Mouse (Mus musculus): ENCODE results near the gene Slc10a3. TPM values are rescaled to one million over a fixed set of nuclear protein-coding genes. Genes with fewer than 3 reads are reported as not detected.
"Not testable (repeated sequence)": the region's sequence is repeated elsewhere in the genome, so short reads cannot be mapped to it uniquely, and the experiment has no call there.

Gene Slc10a3
- 9.9 and 10.5 TPM in 2 replicates for polyA plus RNA-seq (2015; fragmentation: Nextera tagmentation; extraction: Ambion mirVana)

DNA sequence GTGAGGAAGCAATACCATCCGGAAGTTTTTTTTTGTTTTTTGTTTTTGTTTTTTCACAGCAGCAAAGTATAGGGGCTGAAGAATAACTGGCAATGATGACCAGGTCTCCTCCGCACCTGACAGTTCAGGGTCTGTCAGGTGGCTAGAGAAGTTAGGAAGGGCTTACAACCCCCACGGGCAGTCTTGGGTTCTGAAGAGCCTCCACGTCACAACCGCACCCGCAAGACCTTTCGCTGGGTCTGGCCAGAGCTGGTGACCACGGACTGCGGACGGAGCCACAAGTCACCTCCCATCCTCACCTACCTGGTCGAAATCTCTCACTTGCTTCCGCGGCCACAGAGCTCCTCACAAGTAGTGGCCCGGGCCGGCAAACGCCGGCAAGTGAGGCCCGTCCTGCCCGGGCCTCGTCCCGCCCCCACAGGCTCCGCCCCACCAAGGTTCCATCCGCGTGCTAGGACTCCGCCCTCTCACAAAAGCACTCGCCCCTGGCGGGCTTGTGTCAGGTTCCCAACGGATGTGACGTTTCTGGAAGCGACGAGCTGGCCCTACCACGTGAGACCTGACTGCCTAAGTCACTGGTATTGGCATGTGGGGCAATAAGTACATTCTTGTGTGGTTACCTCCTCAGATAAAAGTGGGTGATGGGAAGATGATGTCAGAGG is at the start of gene Slc10a3, which contains the start of gene Ubl4a:
Gene Slc10a3 (minus strand): TSS at position 462 of the 662 bp plus-strand sequence.
Gene Ubl4a (minus strand): TSS at position 331 of the 662 bp plus-strand sequence.
- no peaks in the 10 kb centered on the region for H3K9me3 ChIP-seq
- peak within 1 kb of the TSS; percentile 71 for H3K4me2 ChIP-seq
- peak; percentile 87 for ATAC-seq (replicated peaks)
- no peaks in the 10 kb centered on the region for H3K36me3 ChIP-seq (replicated peaks)
- H3K9ac ChIP-seq: peak within 1 kb of the TSS; percentile 41
- peak within 1 kb of the TSS; percentile 47 for H3K4me3 ChIP-seq
- H3K27me3 ChIP-seq (replicated peaks): no peaks in the 10 kb centered on the region
- H3K4me1 ChIP-seq: peaks cover 5% of the 10 kb centered on the region; the same call in 1 of the 2 replicates
- WGBS: 32% methylated on average over 32 of the region's 32 CpGs
- H3K27ac ChIP-seq: peak within 1 kb of the TSS; percentile 38; the same call in 1 of the 2 replicates

DNA sequence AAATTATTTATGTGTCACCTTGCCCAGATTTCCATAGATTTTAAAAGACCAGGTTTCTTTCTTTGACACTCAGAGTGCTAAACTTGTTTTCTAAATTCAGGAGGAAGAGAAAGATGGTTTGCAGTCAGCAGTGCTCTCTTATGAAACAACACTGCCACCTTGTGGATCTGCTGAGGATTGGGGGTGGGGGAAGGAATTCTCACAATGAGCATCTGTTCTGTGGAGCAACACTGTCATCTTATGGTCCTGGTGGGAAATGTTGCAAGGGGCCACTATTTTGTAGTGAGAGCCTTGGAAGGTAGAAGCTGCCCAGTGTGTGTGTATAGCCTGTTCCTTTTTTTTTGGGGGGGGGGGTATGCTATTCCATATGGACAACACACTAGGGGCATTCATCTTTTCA is 40.2 kb upstream of the Slc10a3 start:
- peak; percentile 79 for ATAC-seq (replicated peaks)
- H3K4me1 ChIP-seq: no peaks in the 10 kb centered on the region
- H3K27me3 ChIP-seq (replicated peaks): no peaks in the 10 kb centered on the region
- H3K9me3 ChIP-seq: no peaks in the 10 kb centered on the region
- no peaks in the 10 kb centered on the region for H3K36me3 ChIP-seq (replicated peaks)
- no peak overlapping the region for H3K4me2 ChIP-seq
- no peak overlapping the region for H3K9ac ChIP-seq
- no peak overlapping the region for H3K4me3 ChIP-seq
- H3K27ac ChIP-seq: no peak overlapping the region

DNA sequence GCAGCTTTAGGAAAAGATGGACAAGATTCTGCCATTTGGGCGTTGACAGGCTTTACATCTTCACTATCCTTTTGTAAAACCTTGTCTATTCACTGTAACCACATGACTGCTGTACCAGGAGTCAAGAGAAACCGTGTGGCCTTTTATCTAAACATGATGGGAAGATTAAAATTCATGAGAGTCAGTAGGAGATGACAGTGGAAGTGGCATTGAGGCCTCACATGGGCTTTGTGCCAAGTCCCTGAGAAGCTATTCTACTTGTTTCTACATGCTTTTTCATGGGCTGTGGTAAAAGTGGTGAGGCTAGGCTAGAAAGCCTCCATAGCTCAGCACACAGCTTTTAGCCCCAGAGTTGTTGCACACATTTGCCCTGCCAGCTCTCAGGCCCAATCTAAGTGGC is 35.2 kb upstream of the Slc10a3 start:
- WGBS: 31% methylated on average over 2 of the region's 2 CpGs
- Histone ChIP-seq H3K27me3 (replicated peaks) (no peaks in the 10 kb centered on the region), H3K27ac (no peak overlapping the region), H3K9ac (no peak overlapping the region), H3K4me2 (no peak overlapping the region), H3K4me1 (no peaks in the 10 kb centered on the region), H3K4me3 (no peak overlapping the region), H3K9me3 (no peaks in the 10 kb centered on the region), H3K36me3 (replicated peaks) (no peaks in the 10 kb centered on the region)
- ATAC-seq (replicated peaks): no peak

DNA sequence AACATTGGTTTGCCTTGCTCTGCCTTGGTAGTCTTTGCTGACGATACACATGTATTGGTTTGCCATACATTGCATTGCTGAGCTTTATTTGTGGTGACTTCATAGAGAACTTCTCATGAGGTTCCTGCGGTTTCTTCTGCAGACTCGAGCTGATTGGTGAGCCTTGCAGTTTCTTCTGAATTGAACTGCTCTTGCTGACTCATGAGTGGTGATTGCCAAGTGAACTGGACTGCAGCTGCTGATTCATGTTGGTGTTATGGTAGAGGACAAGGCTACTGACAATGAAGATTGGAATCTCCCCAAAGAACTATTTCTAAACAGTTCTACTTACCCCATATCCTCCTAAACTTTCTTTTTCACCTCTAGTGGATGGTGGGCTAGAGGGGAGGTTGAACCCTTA is 27.0 kb upstream of the Slc10a3 start:
- Histone ChIP-seq H3K27me3 (replicated peaks) (no peaks in the 10 kb centered on the region), H3K36me3 (replicated peaks) (no peaks in the 10 kb centered on the region), H3K27ac (no peak overlapping the region), H3K4me2 (no peak overlapping the region), H3K9me3 (no peaks in the 10 kb centered on the region), H3K9ac (no peak overlapping the region), H3K4me1 (no peaks in the 10 kb centered on the region), H3K4me3 (no peak overlapping the region)
- WGBS: 79% methylated on average over 3 of the region's 3 CpGs
- no peak for ATAC-seq (replicated peaks)

DNA sequence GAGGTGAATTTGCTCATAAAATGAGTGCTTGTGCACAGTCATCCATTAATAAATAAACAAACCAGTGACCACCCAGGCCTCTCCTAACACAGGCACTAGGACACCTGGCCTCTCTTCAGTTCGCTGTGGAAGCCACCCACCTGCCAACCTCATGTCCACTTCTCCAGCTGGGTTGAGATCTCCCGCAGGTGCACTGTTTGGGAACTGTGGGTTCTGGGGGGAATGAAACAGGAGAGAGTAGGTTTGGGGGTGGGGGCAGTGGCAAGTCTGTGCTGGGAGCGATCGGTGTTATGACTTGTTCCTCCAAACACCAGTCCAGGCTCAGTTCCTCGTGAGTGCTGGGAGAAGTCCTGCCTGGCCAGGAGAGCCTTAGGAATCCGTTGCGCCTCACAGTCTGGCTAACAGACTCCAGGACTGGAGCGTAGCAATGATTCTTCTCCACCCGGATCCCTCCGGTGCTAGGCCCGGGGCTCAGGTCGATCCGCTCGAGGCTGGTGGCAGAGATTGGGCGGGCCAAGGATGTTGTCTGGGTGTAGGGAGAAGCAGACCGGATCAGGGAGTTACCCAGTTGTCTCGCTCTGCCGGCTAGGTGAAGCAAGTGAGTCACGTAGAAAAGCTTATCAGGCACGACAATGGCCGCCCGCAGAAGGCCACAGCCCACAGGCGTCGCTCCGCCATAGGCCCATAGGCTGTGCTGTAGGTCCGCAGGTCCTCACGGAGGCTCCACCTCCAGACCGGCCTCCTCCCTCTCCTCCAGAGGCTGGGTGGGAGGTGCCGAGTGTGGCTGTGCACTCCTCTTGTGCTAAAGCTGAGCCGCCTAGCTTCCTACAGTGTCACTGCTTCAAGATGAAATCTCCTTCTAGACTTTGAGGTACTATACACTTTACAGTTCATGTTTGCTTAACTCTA is 19.6 kb upstream of the Slc10a3 start, which contains the start of the genes Fam3a and Ikbkg:
Gene Fam3a (minus strand): TSS at position 738 of the 909 bp plus-strand sequence.
Gene Ikbkg (plus strand): TSS at position 756 of the 909 bp plus-strand sequence.
- 23% methylated on average over 30 of the region's 30 CpGs for WGBS
- Histone ChIP-seq H3K27ac (peak within 1 kb of the TSS; percentile 87), H3K4me3 (peak within 1 kb of the TSS; percentile 47), H3K27me3 (replicated peaks) (no peaks in the 10 kb centered on the region), H3K36me3 (replicated peaks) (no peaks in the 10 kb centered on the region), H3K4me2 (peak within 1 kb of the TSS; percentile 59), H3K9me3 (no peaks in the 10 kb centered on the region), H3K4me1 (peaks cover 16% of the 10 kb centered on the region), H3K9ac (peak within 1 kb of the TSS; percentile 58)
- peak; percentile 100 for ATAC-seq (replicated peaks)

DNA sequence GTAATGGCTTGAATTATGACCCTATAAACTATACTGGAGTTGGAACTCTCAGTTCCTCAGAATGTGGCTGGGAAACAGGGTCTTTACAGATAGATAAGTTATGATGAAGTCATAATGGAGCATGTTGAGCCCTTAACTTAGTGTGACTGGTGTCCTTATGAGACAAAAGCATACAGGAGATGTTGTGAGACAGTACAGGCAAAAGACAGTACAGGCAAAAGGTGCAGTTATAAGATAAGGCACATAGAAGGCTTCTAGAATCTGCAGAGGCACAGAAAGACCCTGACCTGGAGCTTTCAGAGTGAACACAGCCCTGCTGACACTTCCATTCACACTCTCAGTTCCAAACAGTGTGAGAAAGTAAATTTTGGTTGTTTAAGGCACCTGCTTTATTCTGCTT is 15.0 kb upstream of the Slc10a3 start:
- ATAC-seq (replicated peaks): no peak
- H3K4me3 ChIP-seq: no peak overlapping the region

DNA sequence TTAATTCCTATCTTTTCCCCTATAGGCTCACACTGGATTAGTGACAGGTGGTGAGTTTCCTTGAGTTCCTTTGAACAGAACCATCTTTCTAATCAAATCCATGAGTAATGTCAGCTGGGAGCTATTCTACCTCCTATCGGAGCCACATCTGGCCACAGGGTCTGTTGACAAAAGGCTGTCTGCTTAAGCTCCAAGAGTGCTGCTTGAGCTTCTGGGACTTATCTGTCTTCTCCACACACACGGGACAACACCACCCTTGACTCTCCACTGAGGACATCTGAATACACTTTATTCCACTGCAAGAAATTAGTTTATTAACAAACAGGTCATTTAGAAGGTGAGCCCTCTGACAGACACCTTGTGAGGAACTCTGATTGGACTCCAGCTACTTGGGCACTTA is 11.3 kb upstream of the Slc10a3 start:
- H3K27me3 ChIP-seq (replicated peaks): no peaks in the 10 kb centered on the region
- H3K9ac ChIP-seq: no peak overlapping the region
- WGBS: 85% methylated on average over 2 of the region's 2 CpGs
- H3K4me3 ChIP-seq: no peak overlapping the region
- no peak for ATAC-seq (replicated peaks)
- no peaks in the 10 kb centered on the region for H3K4me1 ChIP-seq
- H3K27ac ChIP-seq: no peak overlapping the region
- H3K4me2 ChIP-seq: no peak overlapping the region
- no peaks in the 10 kb centered on the region for H3K9me3 ChIP-seq
- no peaks in the 10 kb centered on the region for H3K36me3 ChIP-seq (replicated peaks)

More for the DNA sequence above, 15.0 kb upstream of the Slc10a3 start:
- Histone ChIP-seq H3K27me3 (replicated peaks) (no peaks in the 10 kb centered on the region), H3K9ac (no peak overlapping the region), H3K36me3 (replicated peaks) (no peaks in the 10 kb centered on the region), H3K4me2 (no peak overlapping the region), H3K9me3 (no peaks in the 10 kb centered on the region), H3K27ac (no peak overlapping the region), H3K4me1 (peaks cover 11% of the 10 kb centered on the region)

DNA sequence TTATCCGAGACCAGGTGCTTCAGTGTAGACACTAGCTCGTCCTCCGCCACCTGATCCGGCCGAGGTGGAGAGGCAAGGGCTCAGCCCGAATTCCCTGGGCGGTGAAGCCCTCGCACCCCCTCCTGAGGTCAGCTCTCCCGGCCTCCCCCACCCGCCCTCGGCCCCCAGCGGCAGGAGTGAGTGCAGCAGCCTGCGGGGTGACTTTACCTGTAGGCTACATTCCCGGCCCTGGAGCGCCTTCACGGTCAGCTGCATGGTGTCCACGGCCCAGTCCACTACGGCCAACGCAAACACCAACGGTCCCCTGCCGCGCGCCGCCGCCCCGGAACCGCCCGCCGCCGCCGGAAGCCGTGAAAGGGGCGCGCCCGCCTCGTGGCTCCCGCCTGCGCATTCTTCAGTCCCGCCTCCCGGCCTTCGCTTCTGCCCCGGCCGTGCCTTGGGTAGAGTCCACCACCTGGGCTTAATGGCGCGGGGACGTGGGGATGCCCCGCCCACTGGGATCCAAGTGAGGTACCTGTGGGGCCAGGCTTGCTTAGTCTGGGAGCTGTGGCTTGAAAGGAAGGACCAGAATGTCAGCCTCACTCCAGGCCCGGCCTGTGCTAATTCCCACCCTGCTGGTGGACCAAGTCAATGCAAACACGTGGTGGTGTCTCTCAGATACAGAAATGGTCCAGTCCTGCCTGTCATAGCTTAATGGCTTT is 4.8 kb downstream of the Slc10a3 start:
- WGBS: 18% methylated on average over 49 of the region's 49 CpGs
- H3K4me1 ChIP-seq: peaks cover 11% of the 10 kb centered on the region
- peak overlapping the region; percentile 82 for H3K27ac ChIP-seq
- peak overlapping the region; percentile 71 for H3K9ac ChIP-seq
- peak overlapping the region; percentile 57 for H3K4me3 ChIP-seq
- H3K4me2 ChIP-seq: peak overlapping the region; percentile 65
- H3K36me3 ChIP-seq (replicated peaks): no peaks in the 10 kb centered on the region
- no peaks in the 10 kb centered on the region for H3K9me3 ChIP-seq
- H3K27me3 ChIP-seq (replicated peaks): no peaks in the 10 kb centered on the region
- peak; percentile 85 for ATAC-seq (replicated peaks)

DNA sequence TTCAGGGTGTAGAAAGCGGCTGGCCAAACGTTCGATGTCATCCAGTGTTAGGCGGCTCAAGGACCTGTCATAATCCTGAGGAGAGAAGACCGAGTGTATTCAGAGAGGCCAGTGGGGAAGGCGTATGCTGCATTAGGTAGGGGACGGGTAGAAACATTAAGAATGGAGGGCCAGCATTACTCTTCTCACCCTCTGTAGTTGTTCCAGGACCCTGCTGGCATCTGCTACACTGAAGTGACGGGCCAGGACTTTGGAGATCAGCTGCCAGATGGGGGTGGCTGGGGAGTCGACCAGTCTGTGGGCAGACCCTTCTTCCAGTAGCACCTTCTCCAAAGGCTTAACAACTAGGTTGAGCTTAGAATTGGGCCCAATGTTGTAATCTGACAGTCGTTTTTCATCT is 5.6 kb downstream of the Slc10a3 start:
- H3K4me1 ChIP-seq: peaks cover 11% of the 10 kb centered on the region
- no peaks in the 10 kb centered on the region for H3K9me3 ChIP-seq
- H3K27me3 ChIP-seq (replicated peaks): no peaks in the 10 kb centered on the region
- H3K9ac ChIP-seq: peak overlapping the region; percentile 71
- no peak overlapping the region for H3K27ac ChIP-seq
- H3K4me2 ChIP-seq: peak overlapping the region; percentile 65
- H3K36me3 ChIP-seq (replicated peaks): no peaks in the 10 kb centered on the region
- no peak for ATAC-seq (replicated peaks)
- H3K4me3 ChIP-seq: peak overlapping the region; percentile 57
- WGBS: 68% methylated on average over 10 of the region's 10 CpGs

DNA sequence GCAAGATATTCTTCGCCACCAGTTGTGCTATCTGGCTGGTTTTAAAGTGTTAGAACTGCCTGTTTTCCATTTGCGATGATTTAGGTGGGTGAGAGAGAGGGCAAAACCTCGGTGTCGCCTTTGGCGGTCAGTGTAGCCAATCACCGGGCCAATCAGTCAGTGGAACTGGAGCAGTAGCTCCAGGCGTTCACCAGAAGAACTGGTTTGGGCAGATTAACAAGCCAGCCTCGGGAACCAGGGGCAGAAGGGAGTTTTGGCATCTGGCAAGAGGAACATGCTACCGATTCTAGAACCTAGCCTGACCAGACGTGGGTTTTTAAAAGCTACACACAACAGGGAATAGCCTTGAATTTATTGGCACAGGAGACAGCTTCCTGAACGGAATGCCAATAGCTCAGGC is 14.0 kb downstream of the Slc10a3 start:
- no peak for ATAC-seq (replicated peaks)
- Histone ChIP-seq H3K4me2 (no peak overlapping the region), H3K9me3 (no peaks in the 10 kb centered on the region), H3K36me3 (replicated peaks) (no peaks in the 10 kb centered on the region), H3K27me3 (replicated peaks) (no peaks in the 10 kb centered on the region), H3K4me3 (no peak overlapping the region), H3K9ac (no peak overlapping the region), H3K27ac (no peak overlapping the region), H3K4me1 (no peaks in the 10 kb centered on the region)
- 63% methylated on average over 11 of the region's 11 CpGs for WGBS

DNA sequence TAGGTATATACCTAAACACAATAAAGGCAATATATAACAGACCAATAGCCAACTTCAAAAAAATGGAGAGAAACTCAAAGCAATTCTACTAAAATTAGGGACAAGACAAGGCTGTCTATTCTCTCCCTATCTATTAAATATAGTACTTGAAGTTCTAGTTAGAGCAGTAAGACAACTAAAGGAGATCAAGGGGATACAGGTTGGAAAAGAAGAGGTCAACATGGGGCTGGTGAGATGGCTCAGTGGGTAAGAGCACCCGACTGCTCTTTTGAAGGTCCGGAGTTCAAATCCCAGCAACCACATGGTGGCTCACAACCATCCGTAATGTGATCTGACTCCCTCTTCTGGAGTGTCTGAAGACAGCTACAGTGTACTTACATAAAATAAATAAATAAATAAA is 16.1 kb downstream of the Slc10a3 start:
- H3K4me3 ChIP-seq; H3K27ac ChIP-seq; H3K9me3 ChIP-seq; H3K9ac ChIP-seq; H3K36me3 ChIP-seq (replicated peaks); ATAC-seq (replicated peaks); H3K27me3 ChIP-seq (replicated peaks); H3K4me1 ChIP-seq; H3K4me2 ChIP-seq: not testable (repeated sequence)
- WGBS: 89% methylated on average over 3 of the region's 3 CpGs

DNA sequence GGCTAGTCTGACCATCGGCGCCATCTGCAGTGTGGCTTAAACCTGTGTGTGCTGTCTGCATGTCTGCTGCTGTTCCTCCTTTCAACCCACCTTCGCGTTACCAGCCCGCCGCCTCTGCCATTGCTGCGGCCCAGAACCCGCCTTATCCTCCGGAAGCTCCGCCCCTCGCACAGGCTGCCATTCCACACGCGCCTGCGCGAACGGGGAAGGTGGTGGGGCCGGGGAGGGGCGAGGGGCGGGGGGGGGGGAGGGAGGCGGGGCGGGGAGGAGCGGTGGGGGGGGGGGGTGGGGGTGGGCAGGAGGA is 19.7 kb downstream of the Slc10a3 start, which contains the start of gene Lage3:
Gene Lage3 (minus strand): TSS at position 152 of the 304 bp plus-strand sequence.
- ATAC-seq (replicated peaks): peak; percentile 93
- WGBS: 19% methylated on average over 12 of the region's 22 CpGs

More for the DNA sequence above, 19.7 kb downstream of the Slc10a3 start, which contains the start of gene Lage3:
- no peaks in the 10 kb centered on the region for H3K4me1 ChIP-seq
- no peaks in the 10 kb centered on the region for H3K9me3 ChIP-seq
- peak within 1 kb of the TSS; percentile 45 for H3K9ac ChIP-seq
- peak within 1 kb of the TSS; percentile 71 for H3K27ac ChIP-seq
- peak within 1 kb of the TSS; percentile 59 for H3K4me2 ChIP-seq
- H3K36me3 ChIP-seq (replicated peaks): no peaks in the 10 kb centered on the region
- peak within 1 kb of the TSS; percentile 43 for H3K4me3 ChIP-seq
- H3K27me3 ChIP-seq (replicated peaks): no peaks in the 10 kb centered on the region

All from midbrain, embryonic 15.5 days (tissue).